Mouse (Mus musculus) bone marrow macrophage, adult 2 months (primary cell): ENCODE data around the gene Gm10322.

Source experiments
- CTCF ChIP-seq: IDR thresholded peaks from 2 replicates; pipeline ENCODE4 v1.5.1; 2012; ENCODE audit warnings: low read depth, mild to moderate bottlenecking, low read length, moderate library complexity
- POLR2A ChIP-seq: IDR thresholded peaks from 2 replicates; pipeline ENCODE4 v1.6.1; 2012; ENCODE audit warnings: mild to moderate bottlenecking, low read depth, low read length, borderline replicate concordance

- TF ChIP-seq CTCF (no peak), POLR2A (no peak)
These were observed 36.2 kb upstream of the Gm10322 start for GRCm38 (mm10) chr10:59579645-59580044.
